Mouse (Mus musculus): Measurements from ENCODE around the gene Vrk2.

DNA sequence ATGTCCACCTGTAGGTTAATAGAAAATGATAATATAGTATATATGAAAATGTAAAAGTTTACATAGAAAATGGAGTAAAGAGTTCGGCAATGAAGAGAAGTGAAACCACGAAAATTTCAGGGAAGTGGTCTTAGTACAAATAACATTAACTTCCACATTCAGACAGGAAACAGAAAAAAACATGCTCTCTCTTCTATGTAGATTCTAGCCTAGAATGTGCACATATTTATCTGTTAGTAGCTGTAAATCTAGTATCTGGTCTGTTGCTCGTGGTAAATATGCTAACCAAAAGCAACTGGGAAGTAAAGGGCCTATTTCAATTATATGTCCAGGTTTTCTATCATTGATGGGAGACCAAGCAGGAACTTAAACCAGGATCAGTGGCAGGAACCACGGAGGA lies 141.1 kb downstream of the Vrk2 start:
- TF ChIP-seq CTCF (IDR thresholded peaks at IDR 0.05; ENCODE audit: extremely low read depth, insufficient read length, insufficient replicate concordance, low read depth, low read length), result no peak
- no peak for TF ChIP-seq POLR2A (IDR thresholded peaks at IDR 0.05; ENCODE audit: low read depth, low read length)

Data from small intestine, adult 2 months (tissue).